Mouse (Mus musculus) ES-Bruce4 (cell line): ENCODE results near the gene Amdhd1.
A peak's percentile ranks its signal among the peaks of the same experiment; 100 is the strongest.

ENCODE experiments used
- CTCF ChIP-seq: IDR thresholded peaks from one replicate; pipeline ENCODE4 v1.8.1; 2011; ENCODE audit warnings: low read depth, low read length
- EP300 ChIP-seq: IDR thresholded peaks from 2 replicates; pipeline ENCODE4 v1.6.1; 2011; ENCODE audit warnings: low read depth, low read length; ENCODE audit not compliant: insufficient read depth

- TF ChIP-seq EP300: no peak
- peak; percentile 71 for TF ChIP-seq CTCF
These were observed 53.2 kb downstream of the Amdhd1 start for GRCm38 (mm10) chr10:93486622-93487021.
